Mouse (Mus musculus): ENCODE measurements around the gene Supt4a.

- TF ChIP-seq CTCF (conservative IDR thresholded peaks at IDR 0.05; ENCODE audit: low read length) (no peak), POU5F1 (IDR thresholded peaks at IDR 0.05; ENCODE audit: borderline replicate concordance, low read length) (no peak)
These were observed 21.4 kb upstream of the Supt4a start for GRCm38 (mm10) chr11:87715999-87716398.

Data from E14TG2a.4 (cell line).